Mouse (Mus musculus): ENCODE results near the gene M1ap. TPM values are rescaled to one million over a fixed set of nuclear protein-coding genes. Genes with fewer than 3 reads are reported as not detected.

M1ap gene
- total and polyA plus RNA-seq, 3 experiments, result 6.2 to 6.3 TPM; not detected in 1

DNA sequence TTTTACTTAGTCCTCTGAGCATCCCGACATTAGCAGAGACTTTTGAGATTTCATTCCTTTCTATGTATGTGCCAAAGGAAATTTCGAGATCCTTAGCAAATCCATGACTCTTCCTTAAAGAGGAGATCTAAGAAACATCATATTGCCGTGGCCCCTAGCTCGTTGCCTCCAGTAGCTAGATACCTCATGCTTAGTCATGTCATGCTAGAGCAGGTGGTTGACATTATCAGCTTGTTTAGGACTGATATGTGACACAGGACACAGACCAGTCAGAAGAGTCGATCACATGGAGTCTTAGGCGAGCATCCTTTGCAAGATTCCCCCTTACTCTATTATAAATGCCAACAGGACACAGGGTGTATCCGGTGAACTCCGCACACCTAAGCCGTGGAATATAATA, 76.3 kb downstream of the M1ap start (continued):
- TF ChIP-seq MEF2A (IDR thresholded peaks at IDR 0.05; ENCODE audit: extremely low read depth, insufficient replicate concordance, low read depth, low read length, poor library complexity, severe bottlenecking), result no peak

DNA sequence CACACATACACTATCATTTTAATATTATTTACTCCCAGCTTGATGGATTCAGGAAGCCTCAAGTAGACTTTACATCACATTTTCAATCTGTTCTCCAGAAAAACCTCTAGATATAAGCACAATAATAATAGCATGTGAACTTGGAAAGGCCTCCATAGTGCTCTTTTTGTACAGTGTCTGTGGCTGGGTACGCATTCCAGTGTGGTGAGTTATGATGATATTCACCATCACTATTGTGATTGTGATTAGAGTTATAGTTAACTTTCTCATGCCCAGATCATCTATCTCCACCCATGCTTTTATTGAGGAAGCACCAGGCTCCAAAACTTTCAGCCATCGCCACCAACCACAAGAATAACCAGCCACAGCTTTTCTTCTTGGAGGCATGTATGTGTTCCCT, 77.1 kb downstream of the M1ap start:
- no peaks in the 10 kb centered on the region for H3K27me3 ChIP-seq (ENCODE audit: control insufficient read depth in 1 of 2, insufficient read depth in 2 of 2, low read length in 2 of 2)
- DNase-seq (ENCODE audit: low read depth, low spot score), result no peak
- no peak overlapping the region for H3K4me3 ChIP-seq (ENCODE audit: control insufficient read depth in 1 of 2, insufficient read depth in 1 of 2, low read depth in 2 of 2, low read length in 2 of 2)
- no peak overlapping the region for H3K27ac ChIP-seq (ENCODE audit: control insufficient read depth, low read depth, low read length)
- H3K9me3 ChIP-seq (replicated peaks; ENCODE audit: insufficient read depth, low read length), result no peaks in the 10 kb centered on the region
- peaks cover 0 to 32% of the 10 kb centered on the region in 2 experiments; a peak in 2 of 4 replicates for H3K36me3 ChIP-seq (ENCODE audit: control insufficient read depth in 1 of 2, insufficient read depth in 2 of 2, low read length in 2 of 2)
- H3K9ac ChIP-seq (ENCODE audit: control insufficient read depth, low read depth, low read length, poor library complexity, severe bottlenecking), result no peak overlapping the region
- H3K4me1 ChIP-seq (ENCODE audit: control insufficient read depth in 1 of 2, insufficient read depth in 2 of 2, low read length in 2 of 2), result peaks cover 17 to 27% of the 10 kb centered on the region in 2 experiments
- no peaks in the 10 kb centered on the region for H3K79me2 ChIP-seq (ENCODE audit: control insufficient read depth, insufficient read depth, low read length, poor library complexity)
- TF ChIP-seq TBP (IDR thresholded peaks at IDR 0.05; ENCODE audit: low read depth, low read length) (no peak), CTCF (IDR thresholded peaks at IDR 0.05 in 2 of 3, conservative IDR thresholded peaks at IDR 0.05 in 1 of 3; ENCODE audit: control insufficient read depth in 1 of 3, insufficient read depth in 1 of 3, low read depth in 2 of 3, low read length in 3 of 3, poor library complexity in 1 of 3, severe bottlenecking in 1 of 3) (no peak), EP300 (IDR thresholded peaks at IDR 0.05; ENCODE audit: low read depth in 1 of 2, low read length in 2 of 2) (no peak), KAT2A (conservative IDR thresholded peaks at IDR 0.05; ENCODE audit: low read depth, low read length) (no peak), MEF2A (IDR thresholded peaks at IDR 0.05; ENCODE audit: extremely low read depth, insufficient replicate concordance, low read depth, low read length, poor library complexity, severe bottlenecking) (no peak), E2F4 (IDR thresholded peaks at IDR 0.05; ENCODE audit: borderline replicate concordance, low read depth, low read length) (no peak), ZKSCAN1 (IDR thresholded peaks at IDR 0.05; ENCODE audit: low read depth, low read length) (no peak), TAL1 (IDR thresholded peaks at IDR 0.05; ENCODE audit: low read length) (no peak), MAZ (IDR thresholded peaks at IDR 0.05; ENCODE audit: low read depth, low read length) (no peak), UBTF (IDR thresholded peaks at IDR 0.05; ENCODE audit: borderline replicate concordance, insufficient read depth, low read depth, low read length) (no peak), ZNF384 (IDR thresholded peaks at IDR 0.05; ENCODE audit: low read depth, low read length) (no peak), POLR2AphosphoS2 (IDR thresholded peaks at IDR 0.05; ENCODE audit: low read length) (no peak), JUND (IDR thresholded peaks at IDR 0.05; ENCODE audit: low read depth, low read length) (no peak)

DNA sequence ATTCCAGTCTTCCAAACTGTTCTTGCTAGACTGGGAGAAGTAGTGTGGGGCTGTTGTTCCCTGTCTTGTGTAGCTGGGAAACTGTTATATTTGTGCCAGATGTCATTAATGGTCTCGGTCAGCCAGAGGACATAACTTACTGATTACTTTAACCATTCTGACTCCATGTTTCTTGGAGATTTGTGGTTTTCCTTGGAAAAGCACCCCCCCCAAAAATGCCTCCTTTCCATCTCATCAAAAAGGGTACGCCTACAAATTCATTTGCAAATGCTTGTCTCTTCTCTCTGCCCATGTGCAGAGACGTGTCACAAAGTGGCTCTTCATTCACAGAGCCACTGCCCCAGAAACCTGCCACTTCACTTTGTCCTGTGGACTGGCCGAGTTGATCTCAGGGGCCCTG, 77.7 kb downstream of the M1ap start:
- no peak overlapping the region for H3K4me3 ChIP-seq (ENCODE audit: control insufficient read depth in 1 of 2, insufficient read depth in 1 of 2, low read depth in 2 of 2, low read length in 2 of 2)
- H3K4me1 ChIP-seq (ENCODE audit: control insufficient read depth in 1 of 2, insufficient read depth in 2 of 2, low read length in 2 of 2), result peaks cover 17 to 27% of the 10 kb centered on the region in 2 experiments
- no peaks in the 10 kb centered on the region for H3K79me2 ChIP-seq (ENCODE audit: control insufficient read depth, insufficient read depth, low read length, poor library complexity)

More for the DNA sequence above, 77.7 kb downstream of the M1ap start:
- peaks cover 0 to 32% of the 10 kb centered on the region in 2 experiments; a peak in 2 of 4 replicates for H3K36me3 ChIP-seq (ENCODE audit: control insufficient read depth in 1 of 2, insufficient read depth in 2 of 2, low read length in 2 of 2)
- TF ChIP-seq BHLHE40 (IDR thresholded peaks at IDR 0.05; ENCODE audit: borderline replicate concordance, low read depth, low read length) (no peak), CHD1 (IDR thresholded peaks at IDR 0.05; ENCODE audit: low read depth, low read length) (no peak), POLR2A (IDR thresholded peaks at IDR 0.05; ENCODE audit: control insufficient read depth in 1 of 2, insufficient read depth in 1 of 2, low read depth in 1 of 2, low read length in 2 of 2, poor library complexity in 1 of 2) (no peak), JUND (IDR thresholded peaks at IDR 0.05; ENCODE audit: low read depth, low read length) (no peak), MAZ (IDR thresholded peaks at IDR 0.05; ENCODE audit: low read depth, low read length) (no peak), POLR2AphosphoS5 (IDR thresholded peaks at IDR 0.05; ENCODE audit: borderline replicate concordance, low read depth, low read length) (no peak), MAFK (IDR thresholded peaks at IDR 0.05; ENCODE audit: borderline replicate concordance, low read depth, low read length) (no peak), KAT2A (conservative IDR thresholded peaks at IDR 0.05; ENCODE audit: low read depth, low read length) (no peak), UBTF (IDR thresholded peaks at IDR 0.05; ENCODE audit: borderline replicate concordance, insufficient read depth, low read depth, low read length) (no peak), ELF1 (IDR thresholded peaks at IDR 0.05; ENCODE audit: low read depth, low read length) (no peak), ZMIZ1 (IDR thresholded peaks at IDR 0.05; ENCODE audit: low read depth, low read length) (no peak), ZKSCAN1 (IDR thresholded peaks at IDR 0.05; ENCODE audit: low read depth, low read length) (no peak), RAD21 (IDR thresholded peaks at IDR 0.05; ENCODE audit: low read depth, low read length) (no peak), SMC3 (IDR thresholded peaks at IDR 0.05; ENCODE audit: low read depth, low read length) (no peak)
- H3K9ac ChIP-seq (ENCODE audit: control insufficient read depth, low read depth, low read length, poor library complexity, severe bottlenecking), result no peak overlapping the region
- H3K27ac ChIP-seq (ENCODE audit: control insufficient read depth, low read depth, low read length), result no peak overlapping the region
- no peaks in the 10 kb centered on the region for H3K27me3 ChIP-seq (ENCODE audit: control insufficient read depth in 1 of 2, insufficient read depth in 2 of 2, low read length in 2 of 2)
- H3K9me3 ChIP-seq (replicated peaks; ENCODE audit: insufficient read depth, low read length), result no peaks in the 10 kb centered on the region
- DNase-seq (ENCODE audit: low read depth, low spot score), result no peak

Data from MEL (cell line).